Mouse (Mus musculus) cerebellum, adult 2 months (tissue): Measurements from ENCODE around the gene Actrt2.

Experiments
- CTCF ChIP-seq: fragments of 200-500 bp; IDR thresholded peaks from 2 replicates; pipeline ENCODE4 v1.5.1; 2011; ENCODE audit warnings: low read depth, mild to moderate bottlenecking, control low read depth, low read length, moderate library complexity, borderline replicate concordance; ENCODE audit not compliant: insufficient read depth
- POLR2A ChIP-seq: fragments of 200-500 bp; IDR thresholded peaks from 2 replicates; pipeline ENCODE4 v1.6.1; 2011; ENCODE audit warnings: low read length, control low read depth, borderline replicate concordance; ENCODE audit not compliant: insufficient read depth

DNA sequence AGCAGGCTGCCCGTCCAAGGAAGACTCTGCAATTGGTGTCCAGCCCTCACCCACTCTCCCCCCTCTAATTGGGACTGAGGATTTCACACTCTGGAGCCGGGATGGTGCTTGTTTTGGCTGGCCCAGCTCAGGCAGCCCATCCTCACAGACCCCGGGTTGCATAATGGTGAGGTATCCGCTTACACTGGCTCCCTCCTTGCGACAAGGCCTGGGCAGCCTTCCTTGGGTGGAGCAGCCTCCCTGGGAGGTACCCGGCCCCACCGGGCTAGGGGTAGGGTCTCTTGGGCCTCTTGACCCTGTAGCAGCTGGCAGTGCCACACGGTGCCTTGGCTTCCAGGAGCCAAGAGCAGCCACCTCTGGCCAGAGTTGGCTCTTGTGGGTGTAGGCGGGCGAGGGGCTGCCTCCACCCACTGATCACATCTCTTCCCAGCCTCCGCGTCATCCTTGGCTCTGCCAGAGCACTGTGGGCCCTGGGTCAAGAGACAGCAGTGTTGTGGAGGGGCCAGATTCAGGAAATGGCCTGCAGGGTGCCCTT lies 4.9 kb downstream of the Actrt2 start:
- no peak for TF ChIP-seq POLR2A
- TF ChIP-seq CTCF, result no peak
